Mouse (Mus musculus): ENCODE measurements around the gene Rrn3. TPM values are rescaled to one million over a fixed set of nuclear protein-coding genes. Genes with fewer than 3 reads are reported as not detected.

The Rrn3 gene
- polyA plus RNA-seq, 1 experiment = 49.1 TPM

GRCm38 (mm10) chr16:13801231-13801630 lies 20.7 kb downstream of the Rrn3 start:
- no peak for DNase-seq (ENCODE audit: low read depth)
- TF ChIP-seq POLR2A (IDR thresholded peaks at IDR 0.05; ENCODE audit: borderline replicate concordance, extremely low read depth, insufficient read depth, insufficient read length, poor library complexity, severe bottlenecking) (no peak), CTCF (IDR thresholded peaks at IDR 0.05; ENCODE audit: borderline replicate concordance, extremely low read depth, insufficient read depth, insufficient read length) (no peak)

- no peak for DNase-seq (ENCODE audit: low read depth)
- TF ChIP-seq POLR2A (IDR thresholded peaks at IDR 0.05; ENCODE audit: borderline replicate concordance, extremely low read depth, insufficient read depth, insufficient read length, poor library complexity, severe bottlenecking) (no peak), CTCF (IDR thresholded peaks at IDR 0.05; ENCODE audit: borderline replicate concordance, extremely low read depth, insufficient read depth, insufficient read length) (no peak)
Observed at GRCm38 (mm10) chr16:13804666-13805065, 24.2 kb downstream of the Rrn3 start.

- no peak for TF ChIP-seq POLR2A (IDR thresholded peaks at IDR 0.05; ENCODE audit: borderline replicate concordance, extremely low read depth, insufficient read depth, insufficient read length, poor library complexity, severe bottlenecking)
- no peak for TF ChIP-seq CTCF (IDR thresholded peaks at IDR 0.05; ENCODE audit: borderline replicate concordance, extremely low read depth, insufficient read depth, insufficient read length)
- no peak for DNase-seq (ENCODE audit: low read depth)
Observed at GRCm38 (mm10) chr16:13807616-13808015, 27.1 kb downstream of the Rrn3 start.

- DNase-seq (ENCODE audit: low read depth) = no peak
- no peak for TF ChIP-seq POLR2A (IDR thresholded peaks at IDR 0.05; ENCODE audit: borderline replicate concordance, extremely low read depth, insufficient read depth, insufficient read length, poor library complexity, severe bottlenecking)
- no peak for TF ChIP-seq CTCF (IDR thresholded peaks at IDR 0.05; ENCODE audit: borderline replicate concordance, extremely low read depth, insufficient read depth, insufficient read length)
Observed at GRCm38 (mm10) chr16:13808410-13808809, 27.9 kb downstream of the Rrn3 start.

GRCm38 (mm10) chr16:13812152-13812551 lies 31.6 kb downstream of the Rrn3 start:
- TF ChIP-seq CTCF (IDR thresholded peaks at IDR 0.05; ENCODE audit: borderline replicate concordance, extremely low read depth, insufficient read depth, insufficient read length) (no peak), POLR2A (IDR thresholded peaks at IDR 0.05; ENCODE audit: borderline replicate concordance, extremely low read depth, insufficient read depth, insufficient read length, poor library complexity, severe bottlenecking) (no peak)
- no peak for DNase-seq (ENCODE audit: low read depth)

- no peak for DNase-seq (ENCODE audit: low read depth)
- TF ChIP-seq CTCF (IDR thresholded peaks at IDR 0.05; ENCODE audit: borderline replicate concordance, extremely low read depth, insufficient read depth, insufficient read length) = no peak
- TF ChIP-seq POLR2A (IDR thresholded peaks at IDR 0.05; ENCODE audit: borderline replicate concordance, extremely low read depth, insufficient read depth, insufficient read length, poor library complexity, severe bottlenecking) = no peak
Observed at GRCm38 (mm10) chr16:13813200-13813599, 32.7 kb downstream of the Rrn3 start.

GRCm38 (mm10) chr16:13818560-13819393 lies 38.3 kb downstream of the Rrn3 start, which contains the start of gene Ntan1:
Gene Ntan1, plus strand, starts transcription at chr16:13818845.
- DNase-seq (ENCODE audit: low read depth) = peak; percentile 98
- TF ChIP-seq CTCF (IDR thresholded peaks at IDR 0.05; ENCODE audit: borderline replicate concordance, extremely low read depth, insufficient read depth, insufficient read length) = no peak
- TF ChIP-seq POLR2A (IDR thresholded peaks at IDR 0.05; ENCODE audit: borderline replicate concordance, extremely low read depth, insufficient read depth, insufficient read length, poor library complexity, severe bottlenecking) = peak; percentile 81

GRCm38 (mm10) chr16:13819394-13819743 lies 38.9 kb downstream of the Rrn3 start:
- TF ChIP-seq POLR2A (IDR thresholded peaks at IDR 0.05; ENCODE audit: borderline replicate concordance, extremely low read depth, insufficient read depth, insufficient read length, poor library complexity, severe bottlenecking) = no peak
- no peak for TF ChIP-seq CTCF (IDR thresholded peaks at IDR 0.05; ENCODE audit: borderline replicate concordance, extremely low read depth, insufficient read depth, insufficient read length)
- no peak for DNase-seq (ENCODE audit: low read depth)

GRCm38 (mm10) chr16:13819806-13820500 lies 39.4 kb downstream of the Rrn3 start:
- TF ChIP-seq CTCF (IDR thresholded peaks at IDR 0.05; ENCODE audit: borderline replicate concordance, extremely low read depth, insufficient read depth, insufficient read length) (no peak), POLR2A (IDR thresholded peaks at IDR 0.05; ENCODE audit: borderline replicate concordance, extremely low read depth, insufficient read depth, insufficient read length, poor library complexity, severe bottlenecking) (no peak)
- peak; percentile 41 for DNase-seq (ENCODE audit: low read depth)

GRCm38 (mm10) chr16:13820771-13821170 lies 40.3 kb downstream of the Rrn3 start:
- TF ChIP-seq POLR2A (IDR thresholded peaks at IDR 0.05; ENCODE audit: borderline replicate concordance, extremely low read depth, insufficient read depth, insufficient read length, poor library complexity, severe bottlenecking) (no peak), CTCF (IDR thresholded peaks at IDR 0.05; ENCODE audit: borderline replicate concordance, extremely low read depth, insufficient read depth, insufficient read length) (no peak)

GRCm38 (mm10) chr16:13825781-13826490 lies 45.4 kb downstream of the Rrn3 start:
- TF ChIP-seq CTCF (IDR thresholded peaks at IDR 0.05; ENCODE audit: borderline replicate concordance, extremely low read depth, insufficient read depth, insufficient read length) (no peak), POLR2A (IDR thresholded peaks at IDR 0.05; ENCODE audit: borderline replicate concordance, extremely low read depth, insufficient read depth, insufficient read length, poor library complexity, severe bottlenecking) (no peak)
- no peak for DNase-seq (ENCODE audit: low read depth)

More at GRCm38 (mm10) chr16:13820771-13821170, 40.3 kb downstream of the Rrn3 start:
- DNase-seq (ENCODE audit: low read depth) = no peak

Measured in brain, embryonic 14.5 days (tissue).